Mouse (Mus musculus) megakaryocyte progenitor cell, adult 5-6 weeks (primary cell): ENCODE data around the gene Gpr22. TPM values are rescaled to one million over a fixed set of nuclear protein-coding genes. Genes with fewer than 3 reads are reported as not detected.

Source experiments
- ATAC-seq: replicated peaks from 2 replicates; pipeline ENCODE4 v1.8.0; 2016; ENCODE audit warnings: mild to moderate bottlenecking, moderate TSS enrichment, inconsistent platforms; ENCODE audit not compliant: poor library complexity
- total RNA-seq, 2 experiments: library from RNA; stranded (forward) in 1 of 2; stranded (reverse) in 1 of 2; fragments of 157-497, 149-512 nt in 1 of 2; fragments of 200-1000 nt in 1 of 2; gene quantifications; 2 replicates each; pipeline versions ENCODE4 v1.2.3 to v1.2.4; 2015 to 2017

The Gpr22 gene
- total RNA-seq, 2 experiments from 2014 or later, result 0.04 TPM; not detected in 1

- no peak for ATAC-seq
Observed at GRCm38 (mm10) chr12:31686679-31687078, 27.1 kb downstream of the Gpr22 start.

- ATAC-seq, result no peak
Observed at GRCm38 (mm10) chr12:31667187-31667586, 46.6 kb downstream of the Gpr22 start.

GRCm38 (mm10) chr12:31665999-31666398 lies 47.7 kb downstream of the Gpr22 start:
- ATAC-seq, result no peak

Other genes with a start within 250 kb of the Gpr22 start
- gene Cbll1, start 214.3 kb downstream of the Gpr22 start, total RNA-seq (2015), result 48.2 and 52.8 TPM in 2 replicates
- gene Cbll1, start 214.3 kb downstream of the Gpr22 start, total RNA-seq (2017), result 6.4 and 7.5 TPM in 2 replicates
- not detected in 2 replicates for gene Slc26a4, start 154.0 kb downstream of the Gpr22 start, total RNA-seq (2015)
- gene Slc26a4, start 154.0 kb downstream of the Gpr22 start, total RNA-seq (2017), result not detected in 2 replicates
- gene Bcap29, start 79.3 kb downstream of the Gpr22 start, total RNA-seq (2015), result 126 and 137 TPM in 2 replicates
- gene Bcap29, start 79.3 kb downstream of the Gpr22 start, total RNA-seq (2017), result 47.5 and 56.2 TPM in 2 replicates
- gene Dus4l, start 59.1 kb downstream of the Gpr22 start, total RNA-seq (2015), result 15.5 and 17.7 TPM in 2 replicates
- gene Dus4l, start 59.1 kb downstream of the Gpr22 start, total RNA-seq (2017), result 10.0 and 15.4 TPM in 2 replicates
- gene Cog5, start 59.1 kb downstream of the Gpr22 start, total RNA-seq (2015), result 91.9 and 93.5 TPM in 2 replicates
- 60.3 and 62.2 TPM in 2 replicates for gene Cog5, start 59.1 kb downstream of the Gpr22 start, total RNA-seq (2017)
- 48.7 and 52.9 TPM in 2 replicates for gene Hbp1, start 236.6 kb upstream of the Gpr22 start, total RNA-seq (2015)
- gene Hbp1, start 236.6 kb upstream of the Gpr22 start, total RNA-seq (2017), result 43.6 and 46.8 TPM in 2 replicates